Mouse (Mus musculus): ENCODE measurements around the gene Arid3a.

DNA sequence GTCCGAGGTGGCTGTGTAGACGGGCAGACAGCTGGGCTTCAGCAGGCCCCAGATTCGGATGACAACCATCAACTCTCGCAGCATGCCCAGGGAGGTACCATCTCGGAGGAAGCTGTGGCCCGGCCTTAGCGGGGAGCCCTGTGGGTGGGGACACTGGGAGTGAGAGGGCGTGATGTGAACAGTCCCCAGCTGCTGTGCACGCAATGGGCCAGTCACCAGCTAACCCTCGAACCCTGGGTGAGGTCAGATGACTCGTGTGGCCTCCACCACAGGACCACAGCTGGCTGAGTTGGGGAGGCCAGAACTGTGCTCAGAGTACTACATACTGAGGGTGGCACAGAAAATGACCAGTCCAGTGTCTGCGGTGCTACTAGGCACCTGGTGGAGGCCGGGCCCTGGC lies 30.0 kb upstream of the Arid3a start:
- no peak for TF ChIP-seq CTCF (IDR thresholded peaks at IDR 0.05; ENCODE audit: extremely low read depth, insufficient read depth, insufficient read length, insufficient replicate concordance)
- no peak for TF ChIP-seq POLR2A (IDR thresholded peaks at IDR 0.05; ENCODE audit: low read depth, low read length)
